Mouse (Mus musculus) midbrain, embryonic 14.5 days (tissue): ENCODE measurements around the gene Idh2. TPM values are rescaled to one million over a fixed set of nuclear protein-coding genes. Genes with fewer than 3 reads are reported as not detected.

Source experiments
- ATAC-seq: fragments of 200-750 bp; cut with Nextera tagmentation; 2 replicates; pipeline ENCODE4 v1.8.0; 2017; ENCODE audit warnings: moderate number of reproducible peaks, moderate library complexity; ENCODE audit not compliant: low FRiP score, low TSS enrichment
- DNase-seq: peaks from one replicate; pipeline ENCODE4 v3.0.0-alpha.2; 2015
- H3K27ac ChIP-seq: fragments of 300-500 bp; sonication (generic); replicated peaks from 2 replicates; pipeline ENCODE4 v1.5.1; 2014; ENCODE audit warnings: mild to moderate bottlenecking, low read depth, low read length, moderate library complexity
- H3K27me3 ChIP-seq: fragments of 300-500 bp; sonication (generic); 2 replicates; pipeline ENCODE4 v1.6.1; 2014; ENCODE audit warnings: low read length, control low read depth, mixed read lengths; ENCODE audit not compliant: control insufficient read depth, insufficient read depth
- H3K36me3 ChIP-seq: fragments of 300-500 bp; sonication (generic); 2 replicates; pipeline ENCODE4 v1.6.1; 2014; ENCODE audit warnings: low read length, control low read depth; ENCODE audit not compliant: control insufficient read depth, insufficient read depth
- H3K4me1 ChIP-seq: fragments of 300-500 bp; sonication (generic); 2 replicates; pipeline ENCODE4 v1.6.1; 2014; ENCODE audit warnings: mild to moderate bottlenecking, antibody characterized with exemption, low read length, control low read depth; ENCODE audit not compliant: control insufficient read depth, insufficient read depth
- H3K4me2 ChIP-seq: fragments of 300-500 bp; sonication (generic); 2 replicates; pipeline ENCODE4 v1.6.1; 2014; ENCODE audit warnings: mild to moderate bottlenecking, low read length, moderate library complexity
- H3K4me3 ChIP-seq: fragments of 300-500 bp; sonication (generic); replicated peaks from 2 replicates; pipeline ENCODE4 v1.5.1; 2014; ENCODE audit warnings: low read depth, low read length
- H3K9ac ChIP-seq: fragments of 300-500 bp; sonication (generic); replicated peaks from 2 replicates; pipeline ENCODE4 v1.6.1; 2014; ENCODE audit warnings: mild to moderate bottlenecking, low read length, moderate library complexity
- H3K9me3 ChIP-seq: fragments of 300-500 bp; sonication (generic); 2 replicates; pipeline ENCODE4 v1.6.1; 2016; ENCODE audit warnings: low read length, control low read depth, mixed read lengths; ENCODE audit not compliant: control insufficient read depth
- WGBS: fragments of 180-500 bp; shearing (Covaris S2); extraction: QIAGEN DNeasy Blood & Tissue Kit; methylation state at CpG from one replicate; pipeline ENCODE4 v1.1.7; 2014; 5-methylcytosine and 5-hydroxymethylcytosine counted together
- polyA plus RNA-seq: library from polyadenylated mRNA; unstranded; fragments of >200 nt; fragmentation: Nextera tagmentation; extraction: Ambion mirVana; gene quantifications from 2 replicates; pipeline ENCODE4 v1.2.1, GENCODE M21; 2014

Idh2 gene
- polyA plus RNA-seq, 1 experiment from 2014 or later: 232 TPM

DNA sequence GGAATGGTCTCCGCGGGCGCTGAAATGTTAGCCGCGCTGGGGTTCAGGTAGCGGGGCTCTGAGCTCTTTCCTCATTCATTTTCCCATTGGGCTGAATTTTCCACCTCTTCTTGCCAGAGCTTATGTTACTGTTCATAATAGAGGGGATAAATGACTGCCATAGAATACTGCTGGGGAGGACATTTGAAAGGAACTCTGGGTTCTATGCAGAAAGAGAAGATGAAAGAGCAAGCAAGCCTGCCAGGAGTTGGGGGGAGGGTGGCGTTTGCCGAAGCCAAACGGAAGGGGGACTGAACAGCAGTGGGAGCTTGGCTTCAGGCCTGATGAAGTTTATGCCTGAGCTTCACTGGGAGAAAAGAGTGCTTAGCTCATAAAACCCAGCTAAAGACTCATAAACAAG lies 34.2 kb upstream of the Idh2 start:
- Histone ChIP-seq H3K4me1 (0 out of 2 replicates have a peak, but pooled peaks cover 2% of the 10 kb centered on the region), H3K9me3 (no peaks in the 10 kb centered on the region), H3K9ac (no peak overlapping the region), H3K36me3 (no peaks in the 10 kb centered on the region), H3K27me3 (no peaks in the 10 kb centered on the region), H3K4me3 (no peak overlapping the region), H3K4me2 (0 out of 2 replicates have a peak overlapping the region, but pooled peaks have one; percentile 4), H3K27ac (no peak overlapping the region)
- WGBS: 48% methylated on average over 9 of the region's 9 CpGs
- DNase-seq (peak; percentile 62), ATAC-seq (no peak)

DNA sequence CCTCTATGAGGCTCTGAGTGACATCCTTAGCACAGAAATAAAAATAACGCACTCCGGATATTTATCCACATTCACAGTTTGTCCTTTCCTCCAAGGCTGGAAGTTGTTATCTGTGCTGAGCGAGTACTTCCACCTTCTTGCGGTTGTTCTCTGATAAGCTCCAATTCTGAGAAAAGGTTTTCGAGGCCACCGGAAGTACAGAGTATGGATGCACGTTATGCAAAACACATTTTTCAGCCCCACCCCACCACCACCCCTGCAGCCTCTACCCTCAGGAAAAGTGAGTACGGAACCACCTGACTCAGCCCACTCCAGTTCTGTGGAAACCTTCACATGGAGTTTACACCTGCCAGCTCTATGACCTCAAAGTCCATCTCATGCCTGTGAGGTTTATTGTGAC lies 30.9 kb upstream of the Idh2 start:
- ATAC-seq (no peak), DNase-seq (no peak)
- no peak overlapping the region for H3K27ac ChIP-seq
- no peak overlapping the region for H3K9ac ChIP-seq
- H3K4me3 ChIP-seq: no peak overlapping the region
- WGBS: 91% methylated on average over 8 of the region's 8 CpGs
- H3K36me3 ChIP-seq: no peaks in the 10 kb centered on the region
- H3K4me2 ChIP-seq: no peak overlapping the region
- H3K4me1 ChIP-seq: 0 out of 2 replicates have a peak, but pooled peaks cover 2% of the 10 kb centered on the region
- H3K9me3 ChIP-seq: no peaks in the 10 kb centered on the region
- no peaks in the 10 kb centered on the region for H3K27me3 ChIP-seq

DNA sequence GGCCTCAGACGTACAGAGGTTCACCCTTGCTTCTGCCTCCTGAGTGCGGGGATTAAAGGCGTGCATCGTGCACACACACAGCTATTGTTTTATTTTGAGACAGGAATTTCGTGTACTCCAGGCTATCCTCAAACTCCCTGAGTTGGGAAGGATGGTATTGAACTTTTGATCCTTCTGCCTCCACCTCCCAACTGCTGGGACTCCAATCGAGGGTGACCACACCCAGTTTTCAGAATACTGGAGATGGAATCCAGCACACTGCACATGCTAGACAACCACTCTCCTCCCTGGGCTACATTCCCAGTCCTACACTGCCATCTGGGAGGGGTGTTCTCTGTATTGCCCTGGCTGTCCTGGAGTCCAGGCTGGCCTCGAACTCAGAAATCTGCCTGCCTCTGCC lies 29.5 kb upstream of the Idh2 start:
- Histone ChIP-seq H3K4me1 (0 out of 2 replicates have a peak, but pooled peaks cover 2% of the 10 kb centered on the region), H3K36me3 (no peaks in the 10 kb centered on the region), H3K9ac (no peak overlapping the region), H3K27me3 (no peaks in the 10 kb centered on the region), H3K4me3 (no peak overlapping the region), H3K4me2 (no peak overlapping the region), H3K9me3 (no peaks in the 10 kb centered on the region), H3K27ac (no peak overlapping the region)
- DNase-seq (no peak), ATAC-seq (no peak)
- 90% methylated on average over 7 of the region's 7 CpGs for WGBS

DNA sequence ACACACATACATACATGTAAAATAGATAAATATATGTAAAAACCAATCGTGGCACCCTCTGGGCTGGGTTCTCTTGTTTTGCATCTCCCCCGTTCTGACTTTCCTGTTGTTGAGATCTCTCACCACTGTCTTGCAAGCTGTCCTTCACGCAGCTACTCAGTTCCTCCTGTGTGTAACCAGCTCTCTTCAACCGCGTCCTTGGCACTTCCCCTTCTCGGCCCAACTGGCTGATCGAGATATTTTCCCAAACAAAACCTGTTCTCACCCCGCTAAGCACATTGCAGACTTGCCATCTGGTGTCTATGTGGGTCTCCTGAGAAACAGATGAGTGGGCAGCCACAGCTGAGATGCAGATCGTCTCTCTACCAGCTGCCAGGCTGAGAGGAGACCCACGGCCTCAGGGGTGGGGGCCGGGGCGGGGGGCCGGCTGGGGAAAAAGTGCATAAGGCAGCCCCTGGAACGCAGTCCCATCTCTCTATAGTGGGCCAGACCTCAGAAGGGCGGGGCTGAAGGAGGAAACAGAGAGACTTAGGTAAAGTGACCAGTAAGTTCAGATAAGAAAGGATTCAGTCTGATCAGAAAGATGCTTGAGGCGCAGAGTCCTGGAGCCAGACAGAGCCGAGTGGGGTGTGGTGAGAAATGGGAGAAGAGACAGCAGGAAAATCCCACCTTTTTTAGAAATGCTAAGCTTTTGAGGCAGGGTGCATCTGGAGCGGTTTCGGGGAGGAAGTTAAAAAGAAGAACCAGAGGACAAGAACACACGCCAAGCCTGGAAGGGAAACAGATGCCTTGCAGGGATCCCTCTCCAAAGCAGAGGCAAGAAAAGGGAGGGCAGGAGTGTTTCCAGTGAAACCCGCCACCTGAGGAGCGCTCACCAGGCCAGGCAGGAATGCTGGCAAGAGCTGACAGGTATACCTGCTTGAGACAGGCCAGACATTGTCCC lies 28.4 kb upstream of the Idh2 start:
- H3K27me3 ChIP-seq: no peaks in the 10 kb centered on the region
- H3K9me3 ChIP-seq: no peaks in the 10 kb centered on the region
- ATAC-seq (peak; percentile 69; the same call in 1 of the 2 replicates), DNase-seq (peak; percentile 55)
- no peaks in the 10 kb centered on the region for H3K36me3 ChIP-seq
- H3K4me3 ChIP-seq: no peak overlapping the region
- H3K4me2 ChIP-seq: no peak overlapping the region
- H3K9ac ChIP-seq: no peak overlapping the region
- H3K4me1 ChIP-seq: no peaks in the 10 kb centered on the region
- 32% methylated on average over 22 of the region's 22 CpGs for WGBS
- H3K27ac ChIP-seq: 0 out of 2 replicates have a peak overlapping the region, but pooled peaks have one; percentile 16

DNA sequence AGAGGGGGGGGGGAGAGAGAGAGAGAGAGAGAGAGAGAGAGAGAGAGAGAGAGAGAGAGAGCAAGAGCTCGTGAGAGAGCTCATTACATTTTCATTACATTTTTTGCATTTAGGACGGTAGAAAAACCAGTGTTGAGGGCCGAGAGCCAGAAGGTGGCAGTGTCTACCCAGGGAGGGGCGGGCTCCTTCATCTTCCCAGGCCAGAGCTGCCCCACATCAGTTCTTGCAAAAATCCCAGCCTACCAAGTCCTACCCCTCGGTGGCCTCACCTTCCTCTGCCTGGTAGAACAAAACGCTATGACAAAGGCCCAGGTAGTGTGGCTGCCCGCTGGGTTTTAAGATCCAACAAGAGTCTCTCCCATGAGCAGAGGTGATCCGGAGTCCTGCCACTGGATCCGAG lies 25.6 kb upstream of the Idh2 start:
- Histone ChIP-seq H3K9ac (no peak overlapping the region), H3K27ac (no peak overlapping the region), H3K27me3 (no peaks in the 10 kb centered on the region), H3K4me1 (no peaks in the 10 kb centered on the region), H3K9me3 (no peaks in the 10 kb centered on the region), H3K4me3 (no peak overlapping the region), H3K36me3 (no peaks in the 10 kb centered on the region), H3K4me2 (no peak overlapping the region)
- ATAC-seq (peak; percentile 62; the same call in 1 of the 2 replicates), DNase-seq (peak; percentile 90)
- WGBS: 17% methylated on average over 9 of the region's 9 CpGs

DNA sequence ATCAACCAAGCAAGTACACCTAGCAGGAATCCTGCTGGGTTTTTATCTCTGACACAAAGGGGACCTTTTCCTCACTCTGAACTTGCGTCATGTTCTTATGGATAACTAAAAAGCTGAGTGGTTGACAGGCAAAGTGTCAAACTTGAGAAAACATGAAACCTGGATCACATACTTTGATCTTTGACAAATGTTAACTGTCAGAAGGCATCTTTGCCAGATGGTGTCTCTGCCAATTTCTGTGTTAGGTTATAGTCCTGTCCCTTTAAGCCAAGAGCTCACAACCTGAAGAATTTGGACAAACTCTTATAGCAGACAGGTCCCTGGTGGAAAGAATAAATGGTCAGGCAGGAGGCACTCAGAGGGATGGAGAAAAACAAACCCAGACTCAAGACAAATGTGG lies 23.2 kb upstream of the Idh2 start:
- Histone ChIP-seq H3K4me3 (no peak overlapping the region), H3K9ac (no peak overlapping the region), H3K27ac (no peak overlapping the region), H3K27me3 (no peaks in the 10 kb centered on the region), H3K4me2 (no peak overlapping the region), H3K4me1 (0 out of 2 replicates have a peak, but pooled peaks cover 3% of the 10 kb centered on the region), H3K9me3 (no peaks in the 10 kb centered on the region), H3K36me3 (no peaks in the 10 kb centered on the region)
- ATAC-seq: no peak
- DNase-seq: no peak
- WGBS: 68% methylated on average over 1 of the region's 1 CpGs

DNA sequence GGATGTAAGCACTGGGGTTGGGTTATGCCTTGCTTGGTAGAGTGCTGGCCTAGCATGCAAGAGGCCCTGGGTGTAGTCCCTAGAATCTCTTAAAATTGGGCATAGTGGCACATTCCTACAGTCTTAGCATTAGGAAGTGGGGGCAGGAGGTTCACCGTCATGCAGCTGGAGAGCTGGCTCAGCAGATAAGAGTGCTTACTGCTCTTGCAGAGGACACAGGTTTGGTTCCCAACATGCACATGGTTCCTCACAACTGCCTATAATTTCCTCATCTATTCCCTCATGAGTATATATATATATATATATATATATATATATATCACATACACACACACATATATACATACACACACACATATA lies 20.0 kb upstream of the Idh2 start:
- Histone ChIP-seq H3K9me3 (no peaks in the 10 kb centered on the region), H3K9ac (no peak overlapping the region), H3K27me3 (no peaks in the 10 kb centered on the region), H3K4me2 (no peak overlapping the region), H3K27ac (no peak overlapping the region), H3K4me3 (no peak overlapping the region), H3K4me1 (0 out of 2 replicates have a peak, but pooled peaks cover 3% of the 10 kb centered on the region), H3K36me3 (no peaks in the 10 kb centered on the region)
- WGBS: 95% methylated on average over 1 of the region's 1 CpGs
- no peak for DNase-seq
- ATAC-seq: no peak

DNA sequence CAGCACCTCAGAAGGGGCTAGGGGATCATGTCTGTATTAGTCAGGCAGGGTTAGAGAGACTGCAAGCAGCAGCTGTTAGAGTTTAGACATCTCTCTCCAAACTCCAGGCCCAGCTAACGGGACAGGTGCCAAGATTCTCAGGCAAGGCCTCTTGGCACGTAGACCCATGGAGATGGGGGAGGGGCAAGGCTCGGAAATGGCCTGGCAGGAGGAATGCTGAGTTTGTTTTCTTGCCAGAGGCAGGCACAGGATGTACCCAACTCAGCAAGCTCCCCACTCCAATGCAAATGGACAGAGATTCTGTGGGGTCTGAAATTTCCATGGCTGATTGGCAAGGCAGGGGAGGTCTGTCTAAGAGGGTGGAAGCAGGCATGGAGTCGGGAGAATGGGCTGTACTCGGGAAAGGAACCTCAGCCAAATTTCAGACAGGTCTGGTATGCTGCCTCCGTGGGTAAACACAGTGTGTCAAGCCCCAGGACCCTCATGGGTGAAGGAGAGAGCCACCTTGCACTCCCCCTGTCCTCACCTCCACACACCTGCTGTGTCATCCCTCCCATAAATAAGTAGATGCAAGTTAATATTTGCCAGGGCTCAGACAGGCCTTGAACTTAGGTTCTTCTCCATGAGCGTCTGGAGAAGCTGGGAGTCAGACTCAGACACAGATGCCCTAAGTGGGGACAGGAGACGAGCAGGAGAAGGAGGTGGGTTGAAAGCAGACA lies 19.4 kb upstream of the Idh2 start:
- H3K4me2 ChIP-seq: no peak overlapping the region
- 49% methylated on average over 8 of the region's 8 CpGs for WGBS
- DNase-seq: peak; percentile 85
- no peaks in the 10 kb centered on the region for H3K9me3 ChIP-seq
- ATAC-seq: no peak
- no peak overlapping the region for H3K9ac ChIP-seq
- no peaks in the 10 kb centered on the region for H3K27me3 ChIP-seq
- no peak overlapping the region for H3K4me3 ChIP-seq
- no peaks in the 10 kb centered on the region for H3K36me3 ChIP-seq
- no peak overlapping the region for H3K27ac ChIP-seq
- 0 out of 2 replicates have a peak, but pooled peaks cover 3% of the 10 kb centered on the region for H3K4me1 ChIP-seq
